32 mouse cellular contexts compared by ENCODE assay signal in genomic region chr4:156217838-156218237, GRCm38 (mm10). TPM values are rescaled to one million over a fixed set of nuclear protein-coding genes. Genes with fewer than 3 reads are reported as not detected.
DNase-seq lines count a peak whose midpoint lies in the region; ATAC-seq lines count a peak whose summit lies in the region.
"Had no signal": no experiment of that assay in that cellular context is flagged by ENCODE, and none has a peak within 500 bp of the region (broad histone marks: within the 10 kb centered on the region; RNA-seq: fewer than 3 reads in every experiment).

No protein-coding gene starts in this region.

- WGBS in stomach, embryonic 16.5 days: 68% methylated on average over 16 of the region's 16 CpGs
- 83% methylated on average over 16 of the region's 16 CpGs for WGBS in forebrain, embryonic 15.5 days

- no peaks in the 10 kb centered on the region for H3K9me3 ChIP-seq in stomach, embryonic 16.5 days (replicated peaks; ENCODE audit: control insufficient read depth, low read length)
- H3K9me3 ChIP-seq in forebrain, embryonic 15.5 days: no peaks in the 10 kb centered on the region
- H3K9me3 ChIP-seq: heart, embryonic 15.5 days; hindbrain, embryonic 10.5 days; hindbrain, embryonic 15.5 days; limb, embryonic 10.5 days; limb, embryonic 15.5 days; liver, embryonic 13.5 days; midbrain, embryonic 10.5 days; midbrain, embryonic 15.5 days; neural tube, embryonic 15.5 days had no signal

- DNase-seq in cerebellum, postnatal 14 days: peak; percentile 39 to 44
- no peak for DNase-seq in cerebellum, adult 9-10 months
- DNase-seq in heart, adult 18-20 months: peak; percentile 25 to 50
- DNase-seq in heart, postnatal 25 days (ENCODE audit: low spot score): no peak
- peak; percentile 55 for DNase-seq in urinary bladder, adult 18-20 months (ENCODE audit: low spot score in 2 of 2)
- no peak for DNase-seq in urinary bladder, postnatal 4 days (ENCODE audit: low spot score in 2 of 2)
- DNase-seq: adrenal gland, adult 8-10 months; cerebellum, adult 11 months; cerebellum, postnatal 10 days; kidney, adult 11 months; kidney, postnatal 14 days; layer of hippocampus, adult 9-11 months; liver, embryonic 13.5 days; lung, adult 2 months; lung, postnatal 14 days; right cerebral cortex, postnatal 25 days; thymus, postnatal 4 days had no signal

- H3K4me3 ChIP-seq in stomach, embryonic 16.5 days (replicated peaks; ENCODE audit: low read length): no peak overlapping the region
- no peak overlapping the region for H3K4me3 ChIP-seq in forebrain, embryonic 15.5 days
- H3K4me3 ChIP-seq: hindbrain, embryonic 10.5 days; hindbrain, embryonic 15.5 days; limb, embryonic 10.5 days; limb, embryonic 15.5 days; liver, embryonic 13.5 days; midbrain, embryonic 10.5 days; midbrain, embryonic 15.5 days; neural tube, embryonic 15.5 days had no signal

- H3K4me2 ChIP-seq in stomach, embryonic 16.5 days (ENCODE audit: low read depth, low read length): no peak overlapping the region
- H3K4me2 ChIP-seq in forebrain, embryonic 15.5 days (replicated peaks): no peak overlapping the region
- H3K4me2 ChIP-seq: hindbrain, embryonic 15.5 days; limb, embryonic 15.5 days; liver, embryonic 13.5 days; midbrain, embryonic 15.5 days; neural tube, embryonic 15.5 days had no signal

- intact Hi-C loops in heart, postnatal 25 days (cut with DNase I): no loop called here

- H3K27ac ChIP-seq in stomach, embryonic 16.5 days (ENCODE audit: low read length): no peak overlapping the region; the same call in 1 of the 2 replicates
- H3K27ac ChIP-seq in forebrain, embryonic 15.5 days (replicated peaks): no peak overlapping the region
- H3K27ac ChIP-seq: hindbrain, embryonic 15.5 days; limb, embryonic 15.5 days; liver, embryonic 13.5 days; midbrain, embryonic 15.5 days; neural tube, embryonic 15.5 days had no signal

- no peaks in the 10 kb centered on the region for H3K36me3 ChIP-seq in stomach, embryonic 16.5 days (ENCODE audit: control insufficient read depth, insufficient read depth, low read length)
- no peaks in the 10 kb centered on the region for H3K36me3 ChIP-seq in forebrain, embryonic 15.5 days
- H3K36me3 ChIP-seq: hindbrain, embryonic 15.5 days; limb, embryonic 10.5 days; limb, embryonic 15.5 days; liver, embryonic 13.5 days; midbrain, embryonic 15.5 days had no signal

- H3K27me3 ChIP-seq in stomach, embryonic 16.5 days (ENCODE audit: control insufficient read depth, insufficient read depth, low read length): no peaks in the 10 kb centered on the region
- no peaks in the 10 kb centered on the region for H3K27me3 ChIP-seq in forebrain, embryonic 15.5 days
- H3K27me3 ChIP-seq: CH12.LX; heart, embryonic 15.5 days; hindbrain, embryonic 15.5 days; limb, embryonic 15.5 days; midbrain, embryonic 15.5 days; neural tube, embryonic 15.5 days had no signal

- H3K9ac ChIP-seq in stomach, embryonic 16.5 days (ENCODE audit: low read length): no peak overlapping the region
- H3K9ac ChIP-seq in forebrain, embryonic 15.5 days (replicated peaks): no peak overlapping the region
- H3K9ac ChIP-seq: hindbrain, embryonic 15.5 days; limb, embryonic 15.5 days; liver, embryonic 13.5 days; midbrain, embryonic 15.5 days; neural tube, embryonic 15.5 days had no signal

- ATAC-seq in stomach, embryonic 16.5 days (ENCODE audit: insufficient read depth, low FRiP score): peak; percentile 35; the same call in 1 of the 2 replicates
- no peak for ATAC-seq in forebrain, embryonic 15.5 days (replicated peaks)
- ATAC-seq: activated CD4-positive, CD25-positive, alpha-beta regulatory T cell, adult 4 months; forebrain, embryonic 14.5 days; inflammation-experienced regulatory T-cells, adult 6 months had no signal

- no peaks in the 10 kb centered on the region for H3K4me1 ChIP-seq in stomach, embryonic 16.5 days (ENCODE audit: control insufficient read depth, insufficient read depth, low read length)
- H3K4me1 ChIP-seq in forebrain, embryonic 15.5 days: no peaks in the 10 kb centered on the region
- H3K4me1 ChIP-seq: hindbrain, embryonic 15.5 days; limb, embryonic 10.5 days; limb, embryonic 15.5 days; liver, embryonic 13.5 days; midbrain, embryonic 15.5 days; neural tube, embryonic 15.5 days had no signal

RNA-seq across cellular contexts. Expression of gene Perm1, which starts 2.2 kb away (rescaled TPM):
- total RNA-seq in heart, adult 18-20 months (2021): 100 to 1,000 TPM; 265 to 319 TPM
- total RNA-seq in heart, postnatal 25 days (2021): 100 to 1,000 TPM; 227 to 246 TPM
- 3.6 and 5.4 TPM in 2 replicates for polyA plus RNA-seq in stomach, embryonic 16.5 days (2015; fragmentation: Nextera tagmentation; extraction: Ambion mirVana)
- polyA plus RNA-seq in forebrain, embryonic 15.5 days (2015; fragmentation: Nextera tagmentation; extraction: Ambion mirVana): 1.7 and 2.0 TPM in 2 replicates
- polyA plus RNA-seq: liver, embryonic 13.5 days had no signal

RNA-seq across cellular contexts. Expression of gene AW011738, which starts 14.7 kb away (rescaled TPM):
- total RNA-seq in heart, adult 18-20 months (2021): 10 to 100 TPM in 1 of 2 experiments, 1 to 10 TPM in 1; 9.5 to 11.6 TPM
- 1 to 10 TPM; 6.3 to 6.9 TPM for total RNA-seq in heart, postnatal 25 days (2021)
- 2.3 and 2.4 TPM in 2 replicates for polyA plus RNA-seq in stomach, embryonic 16.5 days (2015; fragmentation: Nextera tagmentation; extraction: Ambion mirVana)
- polyA plus RNA-seq in forebrain, embryonic 15.5 days (2015; fragmentation: Nextera tagmentation; extraction: Ambion mirVana): 4.2 and 4.3 TPM in 2 replicates

RNA-seq across cellular contexts. Expression of gene Plekhn1, which starts 16.8 kb away (rescaled TPM):
- 10 to 100 TPM; 10.1 to 11.0 TPM for total RNA-seq in heart, adult 18-20 months (2021)
- total RNA-seq in heart, postnatal 25 days (2021): 10 to 100 TPM; 10.5 to 10.6 TPM
- polyA plus RNA-seq in stomach, embryonic 16.5 days (2015; fragmentation: Nextera tagmentation; extraction: Ambion mirVana): 27.7 and 36.6 TPM in 2 replicates
- 27.3 and 29.0 TPM in 2 replicates for polyA plus RNA-seq in forebrain, embryonic 15.5 days (2015; fragmentation: Nextera tagmentation; extraction: Ambion mirVana)

RNA-seq across cellular contexts. Expression of gene Isg15, which starts 17.2 kb away (rescaled TPM):
- 1 to 10 TPM; 2.3 to 3.1 TPM for total RNA-seq in heart, adult 18-20 months (2021)
- total RNA-seq in heart, postnatal 25 days (2021): 1 to 10 TPM; 3.2 to 4.5 TPM
- polyA plus RNA-seq in stomach, embryonic 16.5 days (2015; fragmentation: Nextera tagmentation; extraction: Ambion mirVana): 1.4 and 2.3 TPM in 2 replicates
- 1.5 and 2.1 TPM in 2 replicates for polyA plus RNA-seq in forebrain, embryonic 15.5 days (2015; fragmentation: Nextera tagmentation; extraction: Ambion mirVana)
- polyA plus RNA-seq: kidney, embryonic 14.5 days had no signal

RNA-seq across cellular contexts. Expression of gene Noc2l, which starts 18.0 kb away (rescaled TPM):
- 10 to 100 TPM; 22.9 to 27.0 TPM for total RNA-seq in heart, adult 18-20 months (2021)
- total RNA-seq in heart, postnatal 25 days (2021): 10 to 100 TPM; 22.6 to 22.9 TPM
- 53.6 and 56.3 TPM in 2 replicates for polyA plus RNA-seq in stomach, embryonic 16.5 days (2015; fragmentation: Nextera tagmentation; extraction: Ambion mirVana)
- 61.0 and 61.6 TPM in 2 replicates for polyA plus RNA-seq in forebrain, embryonic 15.5 days (2015; fragmentation: Nextera tagmentation; extraction: Ambion mirVana)

Comparison
In these comparisons a context has a peak if more than half of its experiments do, and no peak if none do; other contexts are left out.
1. DNase-seq: peak in cerebellum, postnatal 14 days (2 of 2), heart, adult 18-20 months (2 of 2) and urinary bladder, adult 18-20 months (2 of 2); none in cerebellum, adult 9-10 months (single experiment), heart, postnatal 25 days (single experiment) and urinary bladder, postnatal 4 days (0 of 2).